Mouse (Mus musculus): Measurements from ENCODE around the gene Adamts5.

Adamts5 gene

DNA sequence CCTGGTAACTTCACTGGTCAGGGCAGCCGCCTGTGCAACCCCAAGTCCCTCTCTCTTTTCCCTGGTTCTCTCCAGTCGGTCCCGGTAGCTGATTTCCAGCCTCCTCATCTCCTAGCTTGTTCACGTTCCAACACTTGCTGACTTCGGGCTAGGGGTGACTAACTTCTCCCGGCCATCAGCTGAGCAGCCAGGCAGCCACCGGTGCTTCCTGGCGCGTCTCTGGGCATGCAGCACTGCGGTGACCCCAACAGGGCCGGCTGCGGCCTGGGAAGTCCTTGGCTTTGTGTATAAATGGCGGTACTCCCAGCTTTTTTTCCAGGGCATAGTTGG, at the start of gene Adamts5:
Gene Adamts5 (minus strand): TSS at position 248 of the 330 bp plus-strand sequence.
- no peak for DNase-seq

DNA sequence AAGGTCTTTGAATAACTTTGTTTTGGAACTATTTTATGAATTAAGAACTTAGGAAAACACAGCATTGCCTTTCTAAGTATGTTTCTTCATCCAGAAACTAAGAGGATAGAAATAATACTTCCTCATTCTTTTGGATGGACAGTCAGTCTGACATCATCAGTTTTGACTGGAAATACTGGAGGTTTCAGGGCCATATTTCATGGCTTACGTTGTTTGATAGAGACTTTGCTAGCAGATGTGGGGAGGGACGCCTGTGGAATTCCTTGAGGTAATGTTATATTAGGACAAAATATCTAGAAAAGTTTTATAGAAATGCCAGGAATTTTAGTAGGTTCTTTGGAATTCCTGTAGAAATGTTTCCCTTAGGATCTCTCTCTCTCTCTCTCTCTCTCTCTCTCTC, 48.7 kb upstream of the Adamts5 start:
- no peak for DNase-seq

DNA sequence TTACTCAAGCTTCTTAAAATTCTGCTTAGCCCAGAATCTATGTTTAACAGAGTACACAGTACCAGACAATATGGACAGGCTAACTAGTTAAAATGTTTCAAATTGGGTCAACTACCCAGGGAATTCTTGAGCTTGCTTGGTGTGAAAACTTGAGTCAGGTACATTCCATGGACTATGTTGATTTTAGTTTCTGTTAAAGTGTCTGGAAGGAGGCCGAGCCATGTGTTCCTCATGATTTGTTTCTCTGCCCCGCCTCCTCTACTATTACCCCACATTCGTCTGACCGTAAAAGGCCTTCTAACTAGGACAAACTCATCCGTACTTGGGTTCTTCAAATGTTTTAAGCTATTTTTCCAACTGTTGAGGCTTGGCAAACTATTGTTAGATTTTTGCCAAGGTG, 24.4 kb upstream of the Adamts5 start:
- no peak for DNase-seq

DNA sequence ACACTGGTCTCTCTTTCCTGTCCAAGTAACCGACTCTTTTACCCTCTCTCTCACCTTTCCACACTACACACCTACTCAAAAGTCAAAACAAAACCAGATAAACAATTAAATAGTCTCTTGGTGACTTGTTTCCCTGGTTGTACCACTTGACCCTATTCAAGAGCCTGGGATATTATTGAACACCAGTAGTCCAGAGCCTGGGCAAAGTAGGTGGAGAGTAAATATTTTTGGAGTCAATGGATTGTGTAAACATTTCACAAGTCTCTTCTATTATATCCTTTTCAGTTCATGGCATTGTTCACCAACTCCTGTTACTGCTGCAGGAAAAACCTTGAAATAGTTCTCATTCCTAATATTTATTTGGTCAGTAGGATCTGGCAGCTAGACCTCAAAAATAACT, 20.8 kb upstream of the Adamts5 start:
- DNase-seq: no peak

DNA sequence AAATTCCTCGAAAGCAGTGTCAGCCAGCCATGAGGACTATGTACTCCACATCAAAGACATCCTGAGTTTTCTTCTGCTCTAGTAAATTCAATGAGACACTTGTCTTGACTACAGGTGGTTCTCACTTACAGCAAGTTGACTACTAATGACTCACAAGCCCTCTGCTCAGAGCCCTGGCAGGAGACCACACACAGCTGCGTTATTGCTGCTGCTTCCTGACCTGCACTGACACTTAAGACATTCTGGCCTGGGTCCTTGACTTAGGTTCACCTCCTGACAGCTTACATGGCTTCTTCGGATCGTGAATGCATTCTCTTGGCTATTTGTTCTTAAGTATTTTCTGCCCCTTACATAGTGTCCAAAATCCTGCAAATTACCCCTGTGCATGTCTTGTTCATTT, 18.5 kb upstream of the Adamts5 start:
- DNase-seq: no peak

DNA sequence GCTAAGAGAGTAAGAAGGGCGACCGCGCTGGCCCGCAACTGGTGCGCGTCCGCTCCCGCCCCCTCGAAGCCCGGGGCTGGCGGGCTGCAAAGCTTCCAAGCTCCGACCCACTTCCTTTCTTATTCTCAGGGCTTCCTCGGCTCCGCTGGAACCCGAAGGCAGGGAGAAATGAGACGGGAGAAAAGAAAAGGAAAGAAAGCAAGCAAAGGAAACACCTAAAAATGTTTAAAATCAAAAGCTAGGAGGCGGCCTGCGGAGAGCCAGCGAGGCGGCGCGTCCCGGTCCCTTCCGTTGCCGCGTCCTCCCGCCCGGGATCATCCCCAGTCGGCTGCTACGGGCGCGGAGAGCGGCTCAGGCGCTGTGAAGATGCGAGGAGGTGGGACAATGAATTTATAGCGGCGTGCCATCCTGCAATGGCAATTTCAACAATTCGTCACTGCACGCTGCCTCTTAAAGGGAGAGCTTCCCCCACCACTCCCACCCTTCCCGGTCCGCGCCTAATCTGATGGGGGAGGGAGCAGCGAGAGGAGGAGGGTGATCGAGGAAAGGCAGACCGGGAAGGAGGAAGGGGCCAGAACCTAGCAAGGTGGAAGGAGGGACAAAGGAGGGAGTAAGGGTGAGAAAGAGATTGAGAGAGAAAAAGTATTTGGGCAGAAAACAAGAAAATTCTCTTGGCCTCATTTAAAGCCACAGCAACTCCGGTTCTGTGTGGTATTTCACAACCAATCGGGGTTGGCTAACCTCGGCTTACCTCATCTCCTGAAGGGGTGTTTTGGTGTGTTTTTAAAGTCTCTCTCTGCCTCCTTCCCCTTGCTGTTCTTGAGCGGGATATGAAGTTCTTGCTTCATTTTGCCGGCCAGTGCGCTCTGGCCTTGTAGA, 687 bp downstream of the Adamts5 start:
- DNase-seq: no peak

DNA sequence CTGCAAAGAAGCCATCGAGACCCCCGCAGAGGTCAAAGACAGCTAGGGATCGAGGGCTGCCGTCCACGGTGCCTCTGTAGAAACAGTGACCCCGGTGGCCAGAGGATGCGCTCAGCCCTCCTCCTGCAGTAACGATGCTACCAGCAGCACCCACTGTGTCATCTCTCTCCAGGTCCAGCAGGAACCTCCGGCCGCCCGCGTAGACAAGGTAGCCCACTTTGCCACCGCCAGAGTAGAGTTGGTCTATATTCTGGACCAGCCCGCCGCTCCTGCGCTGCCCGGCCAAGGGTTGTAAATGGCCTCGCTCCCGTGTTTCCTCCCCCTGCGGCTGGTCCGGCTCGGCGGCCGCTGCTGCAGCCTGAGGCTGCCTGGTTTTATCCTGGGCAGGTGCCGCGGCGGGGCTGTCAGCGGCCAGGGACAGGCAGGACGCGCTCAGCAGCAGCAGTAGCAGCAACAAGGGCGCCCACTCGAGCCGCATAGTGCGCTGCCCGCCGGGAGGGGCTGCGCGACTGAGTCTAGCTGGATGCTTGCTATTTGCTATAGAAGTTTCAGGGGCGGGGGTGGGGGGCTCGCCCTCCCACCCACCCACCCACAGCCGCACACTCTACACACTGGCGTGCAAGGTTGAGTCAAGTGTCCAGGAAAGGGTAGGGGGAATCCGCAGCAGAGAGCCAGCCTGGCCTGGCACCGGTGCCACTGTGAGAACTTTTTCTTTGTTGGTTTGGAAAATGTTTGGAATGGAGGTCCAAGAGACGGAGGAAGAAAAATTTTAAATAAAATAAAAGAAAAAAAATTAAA, 1.6 kb downstream of the Adamts5 start:
- no peak for DNase-seq

DNA sequence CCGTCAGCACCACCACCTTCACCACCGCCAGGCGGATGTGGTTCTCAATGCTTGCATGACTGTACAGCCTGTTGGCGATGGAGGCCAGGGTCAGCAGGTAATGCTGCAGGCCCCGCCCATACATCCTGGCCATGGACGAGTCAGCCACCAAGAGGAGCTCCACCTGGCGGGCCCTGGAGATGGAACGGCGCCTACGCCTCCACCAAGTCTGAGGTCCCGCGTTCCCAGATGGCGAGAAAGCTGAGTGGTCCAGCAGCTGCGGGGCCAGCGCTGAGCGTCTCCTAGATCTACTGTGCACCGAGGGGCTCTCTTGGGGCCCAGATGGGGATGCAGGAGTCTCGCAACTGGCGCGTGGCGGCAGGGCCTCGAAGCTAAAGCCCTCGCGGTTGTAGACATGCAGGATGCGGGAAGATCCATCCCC, 2.3 kb downstream of the Adamts5 start:
- no peak for DNase-seq

DNA sequence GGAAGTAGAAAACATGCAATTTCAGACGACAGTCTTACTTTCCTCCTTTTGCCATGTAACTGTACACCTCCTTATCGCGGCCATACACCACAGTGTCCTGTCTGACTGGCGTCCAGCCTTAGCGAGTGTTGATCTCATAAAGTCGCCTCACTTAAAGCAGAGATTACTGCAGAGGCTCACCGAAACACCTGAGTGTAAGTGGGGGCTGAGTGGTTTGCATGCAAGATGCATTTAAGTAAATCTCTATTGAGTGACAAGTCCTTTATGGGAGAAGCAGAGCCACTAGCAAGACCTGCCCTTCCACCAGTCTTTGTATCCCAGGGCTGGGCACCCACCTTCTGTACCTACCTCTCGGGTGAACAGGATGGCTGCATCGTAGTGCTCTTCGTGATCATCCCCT, 2.8 kb downstream of the Adamts5 start:
- DNase-seq: no peak

DNA sequence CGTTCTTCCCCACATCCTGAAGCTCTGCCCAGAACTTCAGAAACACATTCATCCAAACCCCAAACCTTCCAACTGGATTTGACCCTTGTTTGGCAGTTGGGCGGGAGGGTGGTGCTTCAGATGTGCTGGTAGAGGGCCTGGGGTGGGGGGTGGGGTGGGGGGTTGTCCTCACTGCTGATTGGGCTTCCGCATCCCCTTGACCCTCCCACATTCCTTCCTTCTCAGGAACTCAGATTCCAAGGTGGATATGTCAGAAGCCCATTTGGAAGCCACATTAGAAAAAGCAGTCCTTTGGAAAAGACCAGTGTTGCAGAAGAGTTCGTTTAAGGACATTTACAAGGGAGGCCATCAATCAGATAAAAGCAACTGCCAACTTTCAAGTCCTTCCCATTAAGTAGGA, 3.2 kb downstream of the Adamts5 start:
- DNase-seq: no peak

DNA sequence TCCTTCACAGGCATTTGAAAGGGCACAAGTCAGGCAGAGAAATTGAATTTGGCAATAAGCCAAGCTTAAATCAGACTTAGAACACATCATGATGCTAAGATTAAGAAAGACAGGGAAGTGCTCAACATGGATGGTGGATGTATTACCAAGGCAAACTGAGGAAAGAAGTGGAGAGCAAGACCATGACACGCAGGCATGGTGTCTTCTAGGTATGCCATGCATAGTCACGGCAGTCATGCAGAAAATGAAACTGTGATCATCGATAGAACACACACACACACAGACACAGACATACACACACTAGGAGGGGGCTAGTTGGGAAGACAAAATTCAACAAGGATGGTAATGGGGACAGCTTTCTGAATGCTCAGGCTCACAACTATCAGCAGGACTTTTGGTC, 3.8 kb downstream of the Adamts5 start:
- no peak for DNase-seq

DNA sequence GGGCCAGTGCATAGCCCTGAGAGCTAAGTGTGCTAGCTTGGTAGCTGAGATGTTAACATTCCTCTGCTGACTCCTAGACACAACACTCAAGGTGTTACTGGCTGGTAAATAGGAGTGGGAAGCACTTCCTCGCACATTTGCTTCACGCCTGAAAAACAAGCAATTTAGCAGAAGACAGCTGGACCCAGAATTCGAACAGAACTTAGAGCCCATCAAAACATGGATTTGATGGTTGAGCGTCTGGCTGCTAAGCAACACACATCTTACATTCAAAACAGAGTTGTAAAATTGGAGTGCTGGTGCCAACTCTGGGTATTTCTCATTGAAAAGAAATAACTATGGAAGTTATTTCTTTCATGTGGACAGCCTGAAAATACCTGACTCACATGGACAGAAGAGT, 5.7 kb downstream of the Adamts5 start:
- no peak for DNase-seq

DNA sequence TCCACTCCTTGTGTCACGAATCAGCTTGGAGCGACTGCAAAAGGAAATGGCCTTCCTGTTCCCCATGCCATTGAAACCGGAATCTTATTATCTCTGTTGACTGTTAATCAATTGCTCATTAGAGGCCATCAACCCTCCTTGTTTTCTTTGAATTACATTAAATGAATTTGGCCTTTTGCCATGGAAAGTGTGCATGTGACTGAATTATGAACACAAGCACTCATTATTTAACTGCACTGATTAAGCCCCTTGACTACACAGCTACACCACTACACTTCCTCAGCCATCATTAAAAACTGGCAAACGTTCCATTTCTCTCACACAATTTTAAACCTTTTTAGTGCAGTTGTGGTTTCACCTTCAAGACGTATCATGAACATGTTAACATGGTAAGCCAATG, 11.8 kb downstream of the Adamts5 start:
- DNase-seq: no peak

DNA sequence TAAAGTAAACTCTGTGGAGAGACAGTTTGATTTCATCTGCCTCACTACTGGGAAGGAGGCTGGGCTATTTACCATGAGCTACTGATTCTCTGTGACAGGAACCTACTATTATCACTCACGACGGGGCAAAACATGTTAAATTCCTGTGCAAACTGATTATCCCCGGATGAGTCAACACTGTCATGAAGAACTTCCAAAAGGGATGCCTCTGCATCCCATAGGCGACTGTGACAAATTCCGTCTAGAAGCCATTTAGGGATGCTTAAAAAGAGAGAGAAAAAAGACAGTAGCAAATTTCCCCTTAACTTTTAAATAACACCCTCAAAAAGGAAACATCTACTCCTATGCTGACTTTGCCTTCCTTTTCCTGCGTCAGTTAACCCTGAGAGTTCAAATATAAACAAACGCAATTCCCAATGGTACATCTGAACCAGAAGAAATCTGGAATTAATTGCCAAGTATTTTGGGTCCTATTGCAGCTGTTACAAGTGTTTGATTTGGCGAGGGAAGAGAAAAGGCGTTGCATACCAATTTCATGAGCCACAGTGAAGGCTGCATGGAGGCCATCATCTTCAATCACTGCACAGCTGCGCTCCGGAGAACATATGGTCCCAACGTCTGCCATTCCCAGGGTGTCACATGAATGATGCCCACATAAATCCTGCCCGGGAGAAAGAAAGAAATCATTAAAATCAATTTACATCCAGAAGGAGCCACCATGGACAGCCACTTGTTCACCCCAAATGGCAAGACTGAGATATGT, 14.2 kb downstream of the Adamts5 start:
- DNase-seq: no peak

DNA sequence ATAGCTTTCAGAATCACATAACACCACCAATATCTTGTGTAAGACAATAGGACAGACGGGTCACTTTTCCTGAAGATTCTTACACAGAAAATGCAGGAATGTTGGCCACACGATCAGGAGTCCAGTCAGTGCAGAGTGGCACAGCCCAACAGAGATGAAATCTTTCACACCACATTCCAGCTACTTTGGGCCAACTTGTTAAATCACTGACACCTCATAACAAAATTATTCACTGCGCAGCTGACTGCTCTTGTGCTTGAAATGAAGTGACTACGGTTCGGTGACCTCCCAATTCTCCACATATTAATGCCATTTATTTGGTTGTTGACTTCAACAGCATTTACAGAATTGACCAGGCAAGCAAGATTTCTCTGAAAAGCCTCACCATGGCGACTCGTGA, 22.6 kb downstream of the Adamts5 start:
- DNase-seq: no peak

DNA sequence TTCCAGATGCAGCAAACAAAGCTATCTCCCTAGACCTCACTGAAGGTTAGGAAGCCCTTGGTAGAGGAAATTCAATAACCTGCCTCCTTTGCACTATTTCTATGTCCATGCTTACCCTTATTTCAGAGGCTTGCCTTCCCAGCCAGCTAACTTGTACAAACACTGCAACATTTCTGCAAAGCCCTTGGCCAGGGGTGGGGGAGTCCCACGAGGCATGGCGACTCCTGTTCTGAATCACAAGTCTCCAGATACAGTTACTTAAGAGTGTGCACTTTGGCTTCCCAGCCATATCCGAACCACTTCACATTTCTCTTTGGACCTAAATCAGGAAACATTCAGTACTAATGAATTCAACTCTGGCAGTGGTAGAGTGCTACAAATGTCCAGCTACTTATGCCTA, 27.5 kb downstream of the Adamts5 start:
- DNase-seq: no peak

DNA sequence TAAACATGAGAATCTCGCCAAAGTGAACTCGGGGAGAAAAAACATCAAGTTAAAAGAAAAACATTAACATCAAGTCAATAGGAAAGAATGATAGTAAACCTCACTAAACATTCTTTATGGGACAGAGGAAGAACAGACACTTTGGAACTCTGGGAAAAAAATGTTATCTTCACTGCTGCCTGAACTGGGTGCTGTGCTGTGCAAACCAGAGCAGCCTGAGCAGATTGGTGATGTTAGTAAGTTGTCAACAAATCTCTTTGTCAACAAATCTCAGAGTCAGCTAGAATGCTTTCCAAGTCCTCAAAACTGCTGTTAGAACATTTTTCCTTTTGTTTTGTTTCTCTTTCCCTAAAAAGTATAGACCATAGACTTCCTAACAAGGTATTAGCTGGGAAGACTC, 29.7 kb downstream of the Adamts5 start:
- no peak for DNase-seq

DNA sequence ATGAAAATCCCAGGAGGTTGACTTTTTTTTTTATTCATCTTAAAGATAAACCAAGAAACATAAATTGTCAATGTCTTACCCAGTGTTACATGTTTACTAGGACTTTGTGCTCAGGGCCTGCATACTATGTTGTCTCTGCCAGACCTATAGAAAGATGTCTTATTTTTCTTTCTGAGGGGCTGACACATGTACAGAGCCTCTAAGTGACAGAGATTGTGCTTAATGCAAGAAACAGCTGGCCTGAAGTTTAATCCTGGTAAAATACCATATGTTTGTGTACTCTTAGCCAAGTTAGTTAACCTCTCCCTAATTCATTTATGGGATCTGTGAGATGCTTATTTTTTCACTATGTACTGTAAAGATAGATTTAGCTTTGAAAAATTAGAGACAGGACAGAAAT, 30.4 kb downstream of the Adamts5 start:
- no peak for DNase-seq

DNA sequence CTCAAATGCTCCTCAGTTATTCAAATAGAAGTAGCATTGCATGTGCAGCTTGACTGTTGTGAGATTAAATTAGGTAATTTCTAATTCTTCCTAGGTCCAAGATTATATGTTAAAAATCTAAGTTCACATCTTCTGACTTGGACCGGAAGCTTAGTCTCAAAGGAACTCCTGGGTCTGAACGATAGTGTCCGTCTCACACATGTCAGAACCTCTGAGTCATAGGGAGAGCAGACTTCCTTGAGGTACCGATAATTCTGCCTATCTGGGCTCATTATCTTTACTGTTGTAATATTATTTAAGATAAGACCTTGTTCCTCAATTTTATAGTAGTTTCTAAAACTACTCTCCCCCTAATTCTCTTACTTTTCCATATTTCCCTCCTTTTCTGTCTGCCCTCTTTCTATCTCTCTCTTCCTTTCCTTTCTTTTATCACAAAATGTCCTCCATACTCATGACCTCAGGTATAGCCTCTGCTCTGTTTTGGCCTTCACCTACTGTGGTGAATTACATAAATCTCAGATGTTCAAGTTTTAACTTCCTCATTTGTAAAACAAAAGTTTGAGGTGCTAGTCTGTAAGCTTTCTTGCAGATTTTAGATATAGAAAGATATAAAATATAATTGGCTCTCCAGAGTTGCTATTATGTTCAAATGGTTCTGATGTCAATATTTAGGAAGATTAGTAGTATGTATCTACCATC, 36.8 kb downstream of the Adamts5 start:
- DNase-seq: no peak

DNA sequence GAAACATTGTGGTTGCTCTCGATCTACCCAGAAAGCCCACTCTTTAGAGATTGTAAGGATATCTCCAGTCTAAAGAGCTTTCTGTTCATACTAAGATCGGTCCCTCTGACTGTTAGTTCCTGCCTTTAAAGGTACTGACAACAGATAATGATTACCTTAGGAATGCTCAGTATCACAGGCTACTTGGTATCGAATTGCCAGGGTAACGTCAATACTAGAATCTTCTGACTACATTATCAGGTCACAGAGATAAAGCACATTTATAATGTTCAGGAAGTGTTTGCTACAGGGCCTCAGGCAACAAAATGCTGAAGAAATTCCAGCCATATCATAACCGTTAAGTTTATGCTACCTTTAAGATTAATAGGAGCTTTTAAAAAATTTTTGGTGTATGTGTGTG, 47.1 kb downstream of the Adamts5 start:
- DNase-seq: no peak

DNA sequence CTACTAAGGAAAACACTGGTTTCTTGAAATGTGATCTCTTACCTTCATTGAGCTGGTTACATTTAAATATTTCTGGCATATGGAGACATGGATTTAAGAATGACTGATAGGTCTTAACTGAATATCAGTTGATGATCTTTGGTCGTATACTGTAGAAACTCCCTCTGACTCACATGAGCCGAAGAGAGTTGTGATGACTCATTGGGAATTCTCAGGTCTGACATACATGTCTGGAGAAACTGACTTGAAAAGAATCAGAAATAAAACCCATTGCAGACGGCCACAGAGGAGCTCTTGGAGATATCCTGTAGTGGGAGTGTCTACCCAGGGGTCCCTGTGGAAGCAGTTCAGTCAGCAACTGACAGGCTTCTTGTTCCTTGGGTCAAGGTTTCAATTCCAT, 74.6 kb downstream of the Adamts5 start:
- DNase-seq: no peak

DNA sequence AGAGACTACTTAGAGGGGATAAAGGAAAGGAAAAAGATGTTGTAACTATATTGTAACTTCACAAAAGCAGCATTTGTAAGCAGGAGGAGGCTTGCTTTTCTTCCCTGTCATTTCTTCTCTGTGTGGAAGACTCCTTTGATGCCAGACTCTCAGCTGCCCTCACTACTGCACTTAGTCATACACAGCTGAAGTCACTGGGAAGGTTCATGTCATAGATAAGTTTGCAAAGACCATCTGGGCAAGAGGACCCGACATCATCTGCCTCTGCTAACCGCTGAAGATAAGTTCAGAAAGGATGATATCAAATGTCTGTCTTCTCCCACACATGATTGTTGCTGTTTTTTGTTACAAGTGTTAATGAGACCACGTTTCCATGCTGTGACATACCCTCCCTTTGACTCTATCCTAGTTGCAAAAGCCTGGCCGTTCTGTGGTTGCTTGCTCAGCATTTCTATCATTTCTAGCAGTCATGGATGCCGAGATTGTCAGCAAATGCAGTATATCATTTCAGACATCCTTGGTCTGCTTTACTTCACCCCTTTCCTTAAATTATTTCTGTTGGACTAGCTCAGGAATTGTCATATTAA, 79.2 kb downstream of the Adamts5 start:
- no peak for DNase-seq

Data from thymus, postnatal 25 days (tissue).